Mouse (Mus musculus): Measurements from ENCODE around the gene Chmp4b. TPM values are rescaled to one million over a fixed set of nuclear protein-coding genes. Genes with fewer than 3 reads are reported as not detected.

The Chmp4b gene
- total and polyA plus RNA-seq, 3 experiments = 118 to 196 TPM; not detected in 1

GRCm38 (mm10) chr2:154734977-154735376 lies 83.5 kb downstream of the Chmp4b start:
- H3K27me3 ChIP-seq (ENCODE audit: control insufficient read depth in 1 of 2, insufficient read depth in 2 of 2, low read length in 2 of 2) = peaks cover 2 to 3% of the 10 kb centered on the region in 2 experiments; a peak in 3 of 4 replicates
- no peak overlapping the region for H3K27ac ChIP-seq (ENCODE audit: control insufficient read depth, low read depth, low read length)
- H3K79me2 ChIP-seq (ENCODE audit: control insufficient read depth, insufficient read depth, low read length, poor library complexity) = no peaks in the 10 kb centered on the region
- H3K9me3 ChIP-seq (replicated peaks; ENCODE audit: insufficient read depth, low read length) = no peaks in the 10 kb centered on the region
- H3K36me3 ChIP-seq (ENCODE audit: control insufficient read depth in 1 of 2, insufficient read depth in 2 of 2, low read length in 2 of 2) = no peaks in the 10 kb centered on the region; a peak in 1 of 4 replicates
- no peak for DNase-seq (ENCODE audit: low read depth, low spot score)
- H3K4me1 ChIP-seq (ENCODE audit: control insufficient read depth in 1 of 2, insufficient read depth in 2 of 2, low read length in 2 of 2) = peaks cover 0 to 4% of the 10 kb centered on the region in 2 experiments; a peak in 1 of 4 replicates
- no peak overlapping the region for H3K4me3 ChIP-seq (ENCODE audit: control insufficient read depth in 1 of 2, insufficient read depth in 1 of 2, low read depth in 2 of 2, low read length in 2 of 2)
- no peak overlapping the region for H3K9ac ChIP-seq (ENCODE audit: control insufficient read depth, low read depth, low read length, poor library complexity, severe bottlenecking)
- no peak for TF ChIP-seq MAZ (IDR thresholded peaks at IDR 0.05; ENCODE audit: low read depth, low read length)
- no peak for TF ChIP-seq TCF12 (IDR thresholded peaks at IDR 0.05; ENCODE audit: low read depth, low read length)
- TF ChIP-seq CHD1 (IDR thresholded peaks at IDR 0.05; ENCODE audit: low read depth, low read length) = no peak
- no peak for TF ChIP-seq USF2 (IDR thresholded peaks at IDR 0.05; ENCODE audit: borderline replicate concordance in 1 of 2, insufficient read depth in 1 of 2, low read depth in 1 of 2, low read length in 2 of 2)
- TF ChIP-seq RCOR1 (IDR thresholded peaks at IDR 0.05; ENCODE audit: low read depth, low read length) = no peak
- TF ChIP-seq BHLHE40 (IDR thresholded peaks at IDR 0.05; ENCODE audit: borderline replicate concordance, low read depth, low read length) = no peak
- no peak for TF ChIP-seq ELF1 (IDR thresholded peaks at IDR 0.05; ENCODE audit: low read depth, low read length)
- no peak for TF ChIP-seq MYC (IDR thresholded peaks at IDR 0.05; ENCODE audit: low read depth, low read length)
- no peak for TF ChIP-seq GABPA (IDR thresholded peaks at IDR 0.05; ENCODE audit: low read depth, low read length)
- TF ChIP-seq MXI1 (IDR thresholded peaks at IDR 0.05; ENCODE audit: low read depth, low read length) = no peak
- TF ChIP-seq MAFK (IDR thresholded peaks at IDR 0.05; ENCODE audit: borderline replicate concordance, low read depth, low read length) = no peak
- no peak for TF ChIP-seq RAD21 (IDR thresholded peaks at IDR 0.05; ENCODE audit: low read depth, low read length)
- TF ChIP-seq CTCF (IDR thresholded peaks at IDR 0.05 in 2 of 3, conservative IDR thresholded peaks at IDR 0.05 in 1 of 3; ENCODE audit: control insufficient read depth in 1 of 3, insufficient read depth in 1 of 3, low read depth in 2 of 3, low read length in 3 of 3, poor library complexity in 1 of 3, severe bottlenecking in 1 of 3) = no peak
- TF ChIP-seq ZMIZ1 (IDR thresholded peaks at IDR 0.05; ENCODE audit: low read depth, low read length) = no peak
- TF ChIP-seq EP300 (IDR thresholded peaks at IDR 0.05; ENCODE audit: low read depth in 1 of 2, low read length in 2 of 2) = no peak
- TF ChIP-seq POLR2A (IDR thresholded peaks at IDR 0.05; ENCODE audit: control insufficient read depth in 1 of 2, insufficient read depth in 1 of 2, low read depth in 1 of 2, low read length in 2 of 2, poor library complexity in 1 of 2) = no peak
- no peak for TF ChIP-seq MAX (IDR thresholded peaks at IDR 0.05; ENCODE audit: low read length)
- no peak for TF ChIP-seq MEF2A (IDR thresholded peaks at IDR 0.05; ENCODE audit: extremely low read depth, insufficient replicate concordance, low read depth, low read length, poor library complexity, severe bottlenecking)
- no peak for TF ChIP-seq E2F4 (IDR thresholded peaks at IDR 0.05; ENCODE audit: borderline replicate concordance, low read depth, low read length)

GRCm38 (mm10) chr2:154735416-154735815 lies 83.9 kb downstream of the Chmp4b start:
- no peak overlapping the region for H3K27ac ChIP-seq (ENCODE audit: control insufficient read depth, low read depth, low read length)
- no peaks in the 10 kb centered on the region; a peak in 1 of 4 replicates for H3K36me3 ChIP-seq (ENCODE audit: control insufficient read depth in 1 of 2, insufficient read depth in 2 of 2, low read length in 2 of 2)
- H3K4me1 ChIP-seq (ENCODE audit: control insufficient read depth in 1 of 2, insufficient read depth in 2 of 2, low read length in 2 of 2) = peaks cover 0 to 4% of the 10 kb centered on the region in 2 experiments; a peak in 1 of 4 replicates
- H3K4me3 ChIP-seq (ENCODE audit: control insufficient read depth in 1 of 2, insufficient read depth in 1 of 2, low read depth in 2 of 2, low read length in 2 of 2) = no peak overlapping the region
- H3K27me3 ChIP-seq (ENCODE audit: control insufficient read depth in 1 of 2, insufficient read depth in 2 of 2, low read length in 2 of 2) = peaks cover 2 to 3% of the 10 kb centered on the region in 2 experiments; a peak in 3 of 4 replicates
- H3K79me2 ChIP-seq (ENCODE audit: control insufficient read depth, insufficient read depth, low read length, poor library complexity) = no peaks in the 10 kb centered on the region
- no peak overlapping the region for H3K9ac ChIP-seq (ENCODE audit: control insufficient read depth, low read depth, low read length, poor library complexity, severe bottlenecking)
- no peak for DNase-seq (ENCODE audit: low read depth, low spot score)
- no peaks in the 10 kb centered on the region for H3K9me3 ChIP-seq (replicated peaks; ENCODE audit: insufficient read depth, low read length)
- TF ChIP-seq NRF1 (IDR thresholded peaks at IDR 0.05; ENCODE audit: insufficient read depth, low read depth, low read length, poor library complexity, severe bottlenecking) (no peak), GABPA (IDR thresholded peaks at IDR 0.05; ENCODE audit: low read depth, low read length) (no peak), MAFK (IDR thresholded peaks at IDR 0.05; ENCODE audit: borderline replicate concordance, low read depth, low read length) (no peak), ETS1 (IDR thresholded peaks at IDR 0.05; ENCODE audit: low read depth, low read length) (no peak), RAD21 (IDR thresholded peaks at IDR 0.05; ENCODE audit: low read depth, low read length) (no peak), SMC3 (IDR thresholded peaks at IDR 0.05; ENCODE audit: low read depth, low read length) (no peak), JUND (IDR thresholded peaks at IDR 0.05; ENCODE audit: low read depth, low read length) (no peak), BHLHE40 (IDR thresholded peaks at IDR 0.05; ENCODE audit: borderline replicate concordance, low read depth, low read length) (no peak), E2F4 (IDR thresholded peaks at IDR 0.05; ENCODE audit: borderline replicate concordance, low read depth, low read length) (no peak), TAL1 (IDR thresholded peaks at IDR 0.05; ENCODE audit: low read length) (no peak), UBTF (IDR thresholded peaks at IDR 0.05; ENCODE audit: borderline replicate concordance, insufficient read depth, low read depth, low read length) (no peak), ZKSCAN1 (IDR thresholded peaks at IDR 0.05; ENCODE audit: low read depth, low read length) (no peak), CHD1 (IDR thresholded peaks at IDR 0.05; ENCODE audit: low read depth, low read length) (no peak), POLR2AphosphoS2 (IDR thresholded peaks at IDR 0.05; ENCODE audit: low read length) (no peak), CTCF (IDR thresholded peaks at IDR 0.05 in 2 of 3, conservative IDR thresholded peaks at IDR 0.05 in 1 of 3; ENCODE audit: control insufficient read depth in 1 of 3, insufficient read depth in 1 of 3, low read depth in 2 of 3, low read length in 3 of 3, poor library complexity in 1 of 3, severe bottlenecking in 1 of 3) (no peak), USF2 (IDR thresholded peaks at IDR 0.05; ENCODE audit: borderline replicate concordance in 1 of 2, insufficient read depth in 1 of 2, low read depth in 1 of 2, low read length in 2 of 2) (no peak), ZNF384 (IDR thresholded peaks at IDR 0.05; ENCODE audit: low read depth, low read length) (no peak), SIN3A (IDR thresholded peaks at IDR 0.05; ENCODE audit: low read length) (no peak)
